Mouse (Mus musculus): ENCODE results near the gene Epha5. TPM values are rescaled to one million over a fixed set of nuclear protein-coding genes. Genes with fewer than 3 reads are reported as not detected.

Gene Epha5
- not detected in 2 replicates for total RNA-seq (2015)
- total RNA-seq (2017), result 0.17 TPM in 1 of 2 replicates, not detected in the other

- ATAC-seq (replicated peaks; ENCODE audit: poor library complexity), result peak; percentile 92
These were observed at the start of gene Epha5 for GRCm38 (mm10) chr5:84417062-84417879. Gene Epha5, minus strand, starts transcription at chr5:84417382.

GRCm38 (mm10) chr5:84456216-84456615 is 39.0 kb upstream of the Epha5 start:
- no peak for ATAC-seq (replicated peaks; ENCODE audit: poor library complexity)

GRCm38 (mm10) chr5:84454641-84455040 is 37.5 kb upstream of the Epha5 start:
- ATAC-seq (replicated peaks; ENCODE audit: poor library complexity), result no peak

- ATAC-seq (replicated peaks; ENCODE audit: poor library complexity), result no peak
These were observed 36.7 kb upstream of the Epha5 start for GRCm38 (mm10) chr5:84453839-84454238.

GRCm38 (mm10) chr5:84440232-84440631 is 23.1 kb upstream of the Epha5 start:
- ATAC-seq (replicated peaks; ENCODE audit: poor library complexity), result no peak

- ATAC-seq (replicated peaks; ENCODE audit: poor library complexity), result no peak
These were observed 991 bp downstream of the Epha5 start for GRCm38 (mm10) chr5:84415961-84416821.

- no peak for ATAC-seq (replicated peaks; ENCODE audit: poor library complexity)
These were observed 2.2 kb downstream of the Epha5 start for GRCm38 (mm10) chr5:84414931-84415431.

- no peak for ATAC-seq (replicated peaks; ENCODE audit: poor library complexity)
These were observed 4.2 kb downstream of the Epha5 start for GRCm38 (mm10) chr5:84413026-84413425.

GRCm38 (mm10) chr5:84408370-84408769 is 8.8 kb downstream of the Epha5 start:
- no peak for ATAC-seq (replicated peaks; ENCODE audit: poor library complexity)

GRCm38 (mm10) chr5:84397085-84397484 is 20.1 kb downstream of the Epha5 start:
- ATAC-seq (replicated peaks; ENCODE audit: poor library complexity), result no peak

GRCm38 (mm10) chr5:84365334-84365733 is 51.8 kb downstream of the Epha5 start:
- no peak for ATAC-seq (replicated peaks; ENCODE audit: poor library complexity)

GRCm38 (mm10) chr5:84359430-84359829 is 57.8 kb downstream of the Epha5 start:
- ATAC-seq (replicated peaks; ENCODE audit: poor library complexity), result no peak

- no peak for ATAC-seq (replicated peaks; ENCODE audit: poor library complexity)
These were observed 64.1 kb downstream of the Epha5 start for GRCm38 (mm10) chr5:84353069-84353468.

GRCm38 (mm10) chr5:84346728-84347499 is 70.3 kb downstream of the Epha5 start:
- ATAC-seq (replicated peaks; ENCODE audit: poor library complexity), result no peak

GRCm38 (mm10) chr5:84335834-84336465 is 81.2 kb downstream of the Epha5 start:
- ATAC-seq (replicated peaks; ENCODE audit: poor library complexity), result no peak

- ATAC-seq (replicated peaks; ENCODE audit: poor library complexity), result no peak
These were observed 82.7 kb downstream of the Epha5 start for GRCm38 (mm10) chr5:84334481-84334880.

GRCm38 (mm10) chr5:84331631-84332030 is 85.6 kb downstream of the Epha5 start:
- ATAC-seq (replicated peaks; ENCODE audit: poor library complexity), result no peak

- ATAC-seq (replicated peaks; ENCODE audit: poor library complexity), result no peak
These were observed 96.6 kb downstream of the Epha5 start for GRCm38 (mm10) chr5:84320553-84320952.

- no peak for ATAC-seq (replicated peaks; ENCODE audit: poor library complexity)
These were observed 97.0 kb downstream of the Epha5 start for GRCm38 (mm10) chr5:84320138-84320537.

- ATAC-seq (replicated peaks; ENCODE audit: poor library complexity), result no peak
These were observed 98.3 kb downstream of the Epha5 start for GRCm38 (mm10) chr5:84318814-84319340.

All from megakaryocyte progenitor cell, adult 5-6 weeks (primary cell).